Mouse (Mus musculus): Measurements from ENCODE around the gene Trappc2l.
A peak's percentile ranks its signal among the peaks of the same experiment; 100 is the strongest.

The Trappc2l gene

DNA sequence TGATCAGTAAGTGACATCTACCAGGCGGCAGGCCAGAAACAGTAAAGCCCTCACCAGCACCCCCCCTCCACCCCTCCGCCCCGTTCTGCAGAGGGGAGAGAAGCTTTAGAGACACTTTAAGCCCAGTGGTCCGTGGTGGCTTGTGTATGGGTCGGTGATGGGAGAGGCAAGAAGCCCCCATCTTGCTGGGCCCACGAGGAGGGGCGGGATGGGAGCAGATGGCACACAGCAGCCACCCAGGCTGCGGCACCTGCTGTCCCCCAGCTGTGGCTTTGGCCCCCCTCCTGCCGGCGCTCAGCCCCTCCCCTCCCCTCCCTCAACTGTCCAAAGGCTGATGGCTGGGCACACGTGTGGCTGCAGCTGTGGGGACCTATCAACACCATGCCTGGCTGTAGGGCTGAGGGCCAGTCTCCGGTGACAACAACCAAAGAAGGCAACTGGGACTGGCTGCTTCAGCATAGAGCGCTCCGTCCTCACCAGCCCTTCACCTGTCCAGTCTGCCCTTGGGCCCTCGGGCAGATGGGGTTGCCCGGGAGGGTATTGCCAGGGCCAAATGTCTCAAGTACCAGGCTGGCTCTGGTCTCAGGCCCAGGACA lies 40.0 kb downstream of the Trappc2l start:
- peak in 1 of 2 experiments; percentile 26 for DNase-seq (ENCODE audit: inconsistent age in 2 of 2, low spot score in 1 of 2)

DNA sequence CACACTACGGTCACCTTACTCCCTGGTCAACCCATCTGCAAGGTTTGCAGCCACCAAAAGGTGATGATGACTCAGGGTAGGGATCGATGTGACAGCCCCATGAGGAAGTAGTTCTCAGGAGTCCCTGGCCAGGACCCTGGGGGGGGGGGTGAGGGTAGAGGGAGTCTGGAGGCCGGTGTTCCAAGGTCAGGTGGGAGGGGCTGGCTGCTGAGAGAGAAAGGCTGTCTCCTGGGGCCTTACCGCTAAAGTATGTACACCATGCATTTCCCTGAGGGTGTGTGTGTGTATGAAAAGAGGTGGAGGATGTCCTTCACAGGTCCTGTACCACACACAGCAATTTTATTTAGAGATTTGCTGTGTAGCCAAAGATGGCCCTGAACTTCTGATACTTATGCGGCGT lies 41.2 kb downstream of the Trappc2l start:
- DNase-seq (ENCODE audit: inconsistent age in 2 of 2, low spot score in 1 of 2) = no peak

DNA sequence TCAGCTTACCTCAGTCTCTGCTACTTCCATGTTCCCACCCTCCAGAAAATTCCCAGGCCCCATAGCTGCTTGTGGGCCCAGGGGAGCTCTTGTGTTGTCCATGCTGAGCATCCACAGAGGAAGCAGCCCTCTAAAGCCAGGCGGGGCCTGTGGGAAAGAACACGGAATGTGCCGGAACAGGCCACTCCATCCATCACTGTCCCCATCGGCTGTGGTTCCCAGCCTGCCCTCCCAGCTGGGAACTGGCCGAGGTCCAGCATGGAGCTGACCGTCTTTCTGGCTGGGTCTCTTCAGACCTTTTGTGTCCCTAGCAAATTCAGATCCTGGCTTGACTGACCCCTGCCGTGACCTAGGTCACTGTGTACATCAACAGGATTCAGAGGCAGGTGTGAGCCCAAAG lies 43.3 kb downstream of the Trappc2l start:
- DNase-seq (ENCODE audit: inconsistent age in 2 of 2, low spot score in 1 of 2) = peak; percentile 84 to 86

DNA sequence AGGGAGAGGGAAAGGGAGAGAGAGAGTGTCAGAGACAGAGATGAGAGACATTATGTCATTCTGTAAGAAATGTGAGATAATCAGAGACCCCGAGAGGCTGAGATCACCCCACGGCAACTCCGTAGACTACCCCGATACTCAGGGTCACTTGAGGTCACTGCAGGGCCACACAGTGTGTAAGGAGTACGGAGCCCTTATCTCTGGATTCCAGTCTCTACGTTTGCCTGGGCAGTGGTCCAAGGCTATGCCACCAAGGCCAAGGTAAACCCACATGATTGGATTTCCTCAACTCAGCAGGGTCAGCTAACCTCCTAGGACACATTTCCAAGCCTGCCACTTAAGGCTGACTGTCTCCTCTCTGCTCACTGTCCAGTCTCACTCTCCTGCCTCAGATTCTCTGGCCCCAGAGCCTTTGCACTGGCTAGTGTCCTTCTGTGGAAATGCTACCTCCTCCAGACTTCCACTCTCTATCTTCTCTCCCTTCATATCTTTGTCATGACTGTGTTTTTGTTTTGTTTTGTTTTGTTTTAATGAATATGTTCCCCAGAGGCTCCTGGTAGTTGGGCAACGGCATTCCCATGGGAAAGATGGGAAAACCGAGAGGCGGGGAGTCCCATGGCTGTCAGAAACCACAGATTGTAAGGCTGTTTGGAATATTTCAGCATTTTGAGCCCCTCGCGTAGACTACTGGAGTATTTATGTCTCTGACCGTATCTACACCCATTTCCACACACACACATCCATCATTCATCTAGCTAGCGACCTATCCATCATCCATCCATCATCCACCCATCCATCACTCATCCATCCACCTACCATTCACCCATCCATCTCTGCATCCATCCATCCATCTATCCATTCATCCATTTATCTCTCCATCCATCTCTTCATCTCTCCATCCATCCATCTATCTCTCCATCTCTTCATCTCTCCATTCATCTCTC lies 44.9 kb downstream of the Trappc2l start:
- peak; percentile 94 to 97 for DNase-seq (ENCODE audit: inconsistent age in 2 of 2, low spot score in 1 of 2)

DNA sequence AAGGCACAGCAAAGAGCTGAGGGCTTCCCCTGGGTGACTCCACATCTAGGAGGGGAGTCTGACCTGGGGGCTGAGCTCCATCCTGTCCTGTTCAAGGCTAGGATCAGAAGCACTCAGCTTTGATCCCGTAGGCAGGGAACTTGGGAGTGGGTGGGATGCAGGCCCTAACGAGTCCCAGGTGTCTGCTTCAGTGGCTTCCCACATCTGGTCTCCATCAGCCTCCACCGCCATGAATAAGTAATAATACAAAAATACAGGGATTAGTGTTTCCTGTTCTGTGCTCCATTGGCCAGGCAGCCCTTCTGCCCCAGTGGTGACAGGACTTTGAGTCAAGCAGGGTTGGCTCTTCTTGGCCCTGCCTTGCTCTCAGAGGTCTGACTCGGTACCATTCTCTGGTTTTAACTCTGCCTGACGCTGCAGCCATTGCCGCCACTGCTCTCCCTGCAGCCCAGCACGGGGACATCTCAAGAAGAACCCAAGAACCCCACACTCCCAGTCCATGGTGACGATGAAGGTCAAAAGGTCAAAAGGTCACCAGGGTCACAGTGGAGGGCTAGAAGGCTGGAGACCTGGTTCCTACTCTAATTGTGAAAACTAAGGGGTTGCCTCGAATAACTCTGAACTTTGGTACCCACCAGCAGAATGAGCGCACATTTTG lies 46.8 kb downstream of the Trappc2l start:
- no peak for DNase-seq (ENCODE audit: inconsistent age in 2 of 2, low spot score in 1 of 2)

DNA sequence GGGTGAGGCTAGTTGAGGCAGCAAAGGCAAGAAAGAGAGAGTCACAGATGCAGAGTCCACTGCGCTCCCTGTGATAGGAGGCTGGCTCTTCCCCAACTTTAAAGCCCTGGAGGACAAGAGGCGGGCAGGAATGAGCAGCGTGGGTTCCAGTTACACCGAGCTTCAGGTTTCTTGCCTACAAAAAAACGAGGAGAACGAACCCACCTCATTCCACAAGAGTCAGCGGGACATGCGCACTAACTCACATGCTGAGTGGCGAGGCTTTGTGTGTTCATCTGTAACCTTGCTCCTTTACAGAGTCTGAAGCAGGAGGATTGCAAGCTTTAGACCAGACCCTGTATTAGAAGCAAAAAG lies 47.3 kb downstream of the Trappc2l start:
- no peak for DNase-seq (ENCODE audit: inconsistent age in 2 of 2, low spot score in 1 of 2)

DNA sequence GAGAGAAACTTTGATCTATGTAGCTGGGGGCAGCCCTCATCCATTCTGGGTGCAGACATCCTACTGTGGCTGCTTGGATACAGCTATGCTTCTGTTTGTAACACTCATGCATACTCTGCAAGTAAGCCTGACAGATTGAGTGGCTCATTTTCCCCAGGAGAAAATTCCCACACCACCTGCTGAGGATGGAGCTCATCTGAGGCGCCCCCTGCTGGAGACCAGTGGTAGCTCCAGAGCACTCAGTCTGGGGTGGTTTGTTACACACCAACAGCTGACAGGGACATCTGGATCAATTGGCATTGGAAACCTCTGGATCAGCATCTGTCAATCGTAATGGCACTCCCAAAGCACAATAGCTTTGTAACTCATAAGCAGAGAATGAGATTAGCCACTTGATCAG lies 48.6 kb downstream of the Trappc2l start:
- DNase-seq (ENCODE audit: inconsistent age in 2 of 2, low spot score in 1 of 2) = peak in 1 of 2 experiments; percentile 61

DNA sequence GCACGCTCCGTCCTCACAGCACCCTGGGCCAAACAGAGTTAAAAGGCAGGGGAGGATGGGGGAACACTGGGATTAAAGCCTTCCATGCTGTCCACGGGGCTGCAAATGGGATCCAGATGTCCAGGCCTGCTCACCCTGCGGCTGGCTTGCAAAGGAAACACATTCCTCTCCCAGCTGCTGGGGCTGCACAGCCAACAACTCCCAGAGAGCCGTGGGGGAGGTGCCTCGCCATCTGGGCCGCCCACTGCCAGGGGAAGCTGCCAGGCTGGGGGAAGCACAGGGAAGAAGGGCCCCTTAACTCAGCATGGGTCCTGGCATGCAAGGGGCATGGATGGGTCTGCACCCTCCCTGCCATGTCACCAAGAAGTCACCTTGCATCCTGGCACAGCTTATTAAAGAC lies 49.7 kb downstream of the Trappc2l start:
- peak in 1 of 2 experiments; percentile 57 for DNase-seq (ENCODE audit: inconsistent age in 2 of 2, low spot score in 1 of 2)

DNA sequence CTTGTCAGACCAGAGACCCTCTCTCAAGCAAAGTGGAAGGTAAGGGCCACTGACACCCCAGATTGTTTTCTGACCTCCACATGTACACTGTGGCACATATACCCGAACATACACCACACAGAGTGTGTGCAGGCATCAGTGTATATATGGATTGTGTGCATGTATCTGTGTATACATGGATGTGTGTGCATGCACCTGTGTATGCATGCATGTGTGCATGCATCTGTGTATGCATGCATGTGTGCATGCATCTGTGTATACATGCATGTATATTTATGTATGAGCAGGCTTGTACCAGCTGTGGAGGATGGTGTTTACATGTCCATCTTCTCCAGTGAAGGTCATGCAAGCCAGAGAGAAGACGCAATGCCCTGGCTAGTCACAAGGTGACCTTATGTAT lies 50.5 kb downstream of the Trappc2l start:
- DNase-seq (ENCODE audit: inconsistent age in 2 of 2, low spot score in 1 of 2) = no peak

DNA sequence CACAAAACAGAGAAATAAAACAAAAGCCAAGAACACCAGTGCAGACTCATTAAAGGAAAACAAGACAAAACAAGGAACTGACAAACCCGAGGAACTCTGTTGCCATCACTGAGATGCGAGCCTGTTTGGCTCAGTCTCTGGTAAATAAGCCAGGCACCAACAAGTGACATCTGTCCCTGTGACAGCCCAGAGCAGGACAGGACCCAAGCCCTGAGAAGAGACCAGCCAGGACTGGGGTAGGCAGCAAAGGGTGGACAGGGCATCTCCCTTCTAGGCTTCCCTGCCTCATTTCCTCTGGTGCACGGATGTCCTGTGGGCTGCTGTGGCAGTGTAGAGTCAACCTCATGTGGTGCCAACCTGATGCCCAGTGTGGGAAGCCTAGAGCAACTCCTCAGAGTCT lies 51.7 kb downstream of the Trappc2l start:
- DNase-seq (ENCODE audit: inconsistent age in 2 of 2, low spot score in 1 of 2) = peak in 1 of 2 experiments; percentile 49

DNA sequence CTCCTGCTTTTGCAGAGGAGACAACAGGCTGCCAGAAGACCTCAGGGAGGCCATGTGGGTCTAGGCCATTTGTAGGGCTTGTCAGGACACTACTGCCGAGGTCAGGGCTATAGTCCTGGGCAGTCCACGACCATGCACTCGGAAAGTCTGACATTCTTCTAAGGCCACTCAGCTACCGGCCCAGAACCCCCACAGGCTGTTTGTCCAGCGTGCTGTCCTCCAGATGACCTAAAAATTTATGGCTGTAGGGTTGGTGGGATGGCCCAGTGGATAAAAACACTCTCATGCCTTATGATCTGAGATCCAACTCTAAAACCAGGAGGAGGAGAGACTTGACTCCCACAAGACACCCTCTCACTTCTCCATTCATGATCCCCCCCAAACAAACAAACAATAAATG lies 52.2 kb downstream of the Trappc2l start:
- no peak for DNase-seq (ENCODE audit: inconsistent age in 2 of 2, low spot score in 1 of 2)

DNA sequence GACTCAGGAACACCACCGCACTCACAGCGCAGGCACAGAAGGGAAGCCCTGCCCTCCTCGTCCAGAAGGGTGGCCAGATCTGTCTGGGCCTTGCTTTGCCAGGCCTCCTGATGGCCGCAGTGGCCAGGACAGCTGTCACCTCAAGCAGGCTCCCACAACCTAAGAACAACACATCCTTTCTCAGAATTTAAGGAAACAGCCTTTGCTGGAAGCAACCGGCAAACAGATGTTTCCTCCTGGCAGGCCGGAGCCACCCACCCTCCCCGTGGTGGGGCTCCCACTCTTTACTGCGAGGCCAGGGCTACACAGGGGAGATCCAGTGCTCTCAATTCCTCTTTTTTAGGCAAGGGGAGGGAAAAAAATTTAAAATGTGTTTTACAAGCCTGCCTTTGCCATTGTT lies 53.8 kb downstream of the Trappc2l start:
- DNase-seq (ENCODE audit: inconsistent age in 2 of 2, low spot score in 1 of 2) = peak; percentile 65 to 78

DNA sequence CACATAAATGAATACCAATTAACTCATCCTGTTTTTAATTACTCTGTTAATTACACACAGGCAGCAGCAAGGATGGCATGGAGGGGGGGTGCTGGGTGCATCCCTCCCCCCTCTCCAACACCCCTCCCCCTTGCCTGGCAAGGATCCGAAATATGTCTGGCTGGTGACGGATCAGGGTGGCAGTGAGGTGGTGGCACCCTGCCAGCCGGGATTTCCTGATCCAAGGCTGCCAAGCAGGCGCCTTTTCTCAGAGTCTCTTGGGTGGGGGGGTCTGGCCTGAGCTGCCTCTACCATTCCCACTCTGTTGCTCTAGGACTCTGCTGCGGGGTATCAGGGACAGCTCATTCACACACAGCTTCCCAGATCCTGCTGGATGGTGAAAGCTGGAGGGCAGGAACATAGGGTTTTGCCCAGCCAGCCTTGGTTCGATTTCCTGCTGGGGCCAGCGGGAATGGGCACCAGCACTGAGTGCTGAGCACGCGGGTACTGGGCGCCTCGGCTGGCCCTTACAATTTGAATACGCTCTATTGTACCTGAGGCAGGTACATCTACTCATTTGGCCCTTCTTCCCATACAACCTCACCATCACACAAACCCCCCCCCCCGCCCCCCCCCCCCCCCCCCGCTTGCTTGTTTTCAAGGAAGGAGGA lies 54.4 kb downstream of the Trappc2l start:
- DNase-seq (ENCODE audit: inconsistent age in 2 of 2, low spot score in 1 of 2) = peak; percentile 84 to 91
